8 mouse cellular contexts compared by ENCODE assay signal in the genomic region with DNA sequence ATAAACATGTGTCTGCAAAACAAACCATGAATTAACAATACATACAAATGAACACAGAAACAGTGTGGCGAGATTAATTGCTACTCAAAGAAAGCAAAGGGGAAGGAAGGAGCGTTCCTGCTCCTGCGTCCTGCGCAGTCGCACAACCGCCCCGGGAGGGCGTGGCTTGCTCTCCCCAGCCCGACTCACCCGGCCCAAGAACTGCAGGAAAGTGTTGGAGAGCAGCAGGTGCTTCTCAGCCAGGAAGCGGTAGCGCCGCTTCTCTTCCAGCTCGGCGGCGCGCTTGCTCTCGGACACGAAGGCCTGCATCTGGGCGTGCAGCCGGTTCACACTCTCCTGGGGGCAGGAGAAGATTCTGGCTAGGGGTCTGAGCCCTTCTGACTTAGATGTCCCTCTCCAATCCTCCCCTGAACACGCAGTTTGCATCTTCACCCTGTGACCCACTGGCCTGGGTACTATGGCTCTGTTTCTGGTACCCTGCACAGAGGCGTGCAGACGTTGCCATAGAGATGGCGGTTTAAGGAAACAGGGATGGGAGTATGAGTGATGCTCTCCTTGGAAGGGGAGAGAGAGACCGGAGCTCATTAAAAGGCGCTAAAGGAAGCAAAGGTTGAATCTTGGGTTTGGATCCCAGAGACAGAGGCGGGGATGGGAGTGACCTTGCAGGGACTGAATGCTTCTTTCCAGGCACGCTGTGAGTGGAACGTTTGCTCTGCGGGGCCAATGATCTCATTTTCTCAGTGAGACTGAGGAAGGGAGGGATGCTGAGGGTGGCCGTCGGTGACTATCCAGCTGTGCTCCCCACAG. TPM values are rescaled to one million over a fixed set of nuclear protein-coding genes. Genes with fewer than 3 reads are reported as not detected.
DNase-seq lines count a peak whose midpoint lies in the region; ATAC-seq and TF ChIP-seq lines count a peak whose summit lies in the region.

No protein-coding gene starts in this region.

- ATAC-seq in embryonic facial prominence, embryonic 14.5 days (ENCODE audit: low read depth), result peak; percentile 72
- ATAC-seq in heart, embryonic 13.5 days (ENCODE audit: extremely low read depth, insufficient number of reproducible peaks, low FRiP score, low TSS enrichment), result no peak; the same call in 1 of the 2 replicates
- no peak for ATAC-seq in kidney, postnatal 0 days (replicated peaks; ENCODE audit: low FRiP score, low read depth)

- peaks cover 3% of the 10 kb centered on the region; the same call in 1 of the 2 replicates for H3K4me1 ChIP-seq in embryonic facial prominence, embryonic 14.5 days (ENCODE audit: control insufficient read depth, insufficient read depth, low read length)
- H3K4me1 ChIP-seq in heart, embryonic 13.5 days, result peaks cover 10% of the 10 kb centered on the region
- no peaks in the 10 kb centered on the region; the same call in 1 of the 2 replicates for H3K4me1 ChIP-seq in kidney, postnatal 0 days (replicated peaks; ENCODE audit: insufficient read depth, low read length)

- no peaks in the 10 kb centered on the region for H3K36me3 ChIP-seq in embryonic facial prominence, embryonic 14.5 days (ENCODE audit: control insufficient read depth, insufficient read depth, low read length)
- no peaks in the 10 kb centered on the region for H3K36me3 ChIP-seq in heart, embryonic 13.5 days
- no peaks in the 10 kb centered on the region for H3K36me3 ChIP-seq in kidney, postnatal 0 days (ENCODE audit: insufficient read depth, low read length)

- peak overlapping the region; percentile 15; the same call in 1 of the 2 replicates for H3K9ac ChIP-seq in embryonic facial prominence, embryonic 14.5 days (ENCODE audit: low read depth, low read length)
- peak overlapping the region; percentile 79 for H3K9ac ChIP-seq in heart, embryonic 13.5 days
- no peak overlapping the region for H3K9ac ChIP-seq in kidney, postnatal 0 days (ENCODE audit: low read depth, low read length)

- H3K9me3 ChIP-seq in embryonic facial prominence, embryonic 14.5 days (ENCODE audit: control insufficient read depth, low read length), result no peaks in the 10 kb centered on the region
- no peaks in the 10 kb centered on the region for H3K9me3 ChIP-seq in heart, embryonic 13.5 days
- H3K9me3 ChIP-seq in kidney, postnatal 0 days (replicated peaks; ENCODE audit: low read length), result no peaks in the 10 kb centered on the region

- TF ChIP-seq CTCF in kidney, postnatal 0 days (IDR thresholded peaks at IDR 0.05; ENCODE audit: low read depth), result peak; percentile 14; the same call in 1 of the 2 replicates

- DNase-seq in CD4-positive helper T cell, adult 2 months (ENCODE audit: low read depth, low spot score), result peak; percentile 91
- DNase-seq in NIH3T3 (ENCODE audit: low read depth), result peak; percentile 27
- peak; percentile 85 for DNase-seq in embryonic facial prominence, embryonic 14.5 days (ENCODE audit: low spot score)
- DNase-seq in kidney, postnatal 0 days (ENCODE audit: low spot score), result peak; percentile 73
- peak; percentile 86 for DNase-seq in lung, postnatal 10 days
- DNase-seq in ovary, postnatal 36 days (ENCODE audit: low spot score), result peak; percentile 79
- DNase-seq in urinary bladder, postnatal 36 days (ENCODE audit: low spot score in 2 of 2), result peak; percentile 65 to 84

- peaks cover 16% of the 10 kb centered on the region for H3K27me3 ChIP-seq in embryonic facial prominence, embryonic 14.5 days (replicated peaks; ENCODE audit: control insufficient read depth, insufficient read depth, low read length)
- peaks cover 52% of the 10 kb centered on the region for H3K27me3 ChIP-seq in heart, embryonic 13.5 days (replicated peaks)
- no peaks in the 10 kb centered on the region for H3K27me3 ChIP-seq in kidney, postnatal 0 days (ENCODE audit: insufficient read depth, low read length)

- no peak overlapping the region for H3K27ac ChIP-seq in embryonic facial prominence, embryonic 14.5 days (replicated peaks; ENCODE audit: low read depth, low read length)
- no peak overlapping the region; the same call in 1 of the 2 replicates for H3K27ac ChIP-seq in heart, embryonic 13.5 days (replicated peaks)
- no peak overlapping the region for H3K27ac ChIP-seq in kidney, postnatal 0 days

- H3K4me3 ChIP-seq in embryonic facial prominence, embryonic 14.5 days (ENCODE audit: low read depth, low read length), result peak overlapping the region; percentile 32
- H3K4me3 ChIP-seq in heart, embryonic 13.5 days, result peak overlapping the region; percentile 46
- H3K4me3 ChIP-seq in kidney, postnatal 0 days (replicated peaks; ENCODE audit: low read depth, low read length), result 0 out of 2 replicates have a peak overlapping the region, but pooled peaks have one; percentile 4

- H3K4me2 ChIP-seq in embryonic facial prominence, embryonic 14.5 days (ENCODE audit: low read depth, low read length), result peak overlapping the region; percentile 56
- H3K4me2 ChIP-seq in heart, embryonic 13.5 days, result peak overlapping the region; percentile 78
- peak overlapping the region; percentile 53 for H3K4me2 ChIP-seq in kidney, postnatal 0 days (ENCODE audit: low read length)

- WGBS in embryonic facial prominence, embryonic 14.5 days, result 3% methylated on average over 20 of the region's 33 CpGs
- 2% methylated on average over 33 of the region's 33 CpGs for WGBS in heart, embryonic 13.5 days
- 1% methylated on average over 33 of the region's 33 CpGs for WGBS in kidney, postnatal 0 days

RNA-seq across cellular contexts. Expression of a gene that starts 14.8 kb away (rescaled TPM):
- polyA plus RNA-seq in embryonic facial prominence, embryonic 14.5 days (2014; fragmentation: Nextera tagmentation; extraction: Ambion mirVana), result 5.6 and 6.9 TPM in 2 replicates
- 10.6 and 12.4 TPM in 2 replicates for polyA plus RNA-seq in heart, embryonic 13.5 days (2015; fragmentation: Nextera tagmentation; extraction: Ambion mirVana)
- polyA plus RNA-seq in kidney, postnatal 0 days (2015; fragmentation: Nextera tagmentation; extraction: Ambion mirVana), result 23.9 and 25.0 TPM in 2 replicates

RNA-seq across cellular contexts. Expression of a gene that starts 16.0 kb away (rescaled TPM):
- polyA plus RNA-seq in embryonic facial prominence, embryonic 14.5 days (2014; fragmentation: Nextera tagmentation; extraction: Ambion mirVana), result 0.28 and 0.29 TPM in 2 replicates
- polyA plus RNA-seq in heart, embryonic 13.5 days (2015; fragmentation: Nextera tagmentation; extraction: Ambion mirVana), result 0.27 and 0.34 TPM in 2 replicates
- polyA plus RNA-seq in kidney, postnatal 0 days (2015; fragmentation: Nextera tagmentation; extraction: Ambion mirVana), result 0.23 TPM in 1 of 2 replicates, not detected in the other

RNA-seq across cellular contexts. Expression of a gene that starts 41.3 kb away (rescaled TPM):
- polyA plus RNA-seq in embryonic facial prominence, embryonic 14.5 days (2014; fragmentation: Nextera tagmentation; extraction: Ambion mirVana), result 1.1 TPM in 2 replicates
- polyA plus RNA-seq in heart, embryonic 13.5 days (2015; fragmentation: Nextera tagmentation; extraction: Ambion mirVana), result 0.35 and 0.78 TPM in 2 replicates
- 0.33 and 0.42 TPM in 2 replicates for polyA plus RNA-seq in kidney, postnatal 0 days (2015; fragmentation: Nextera tagmentation; extraction: Ambion mirVana)

RNA-seq across cellular contexts. Expression of a gene that starts 41.5 kb away (rescaled TPM):
- polyA plus RNA-seq in embryonic facial prominence, embryonic 14.5 days (2014; fragmentation: Nextera tagmentation; extraction: Ambion mirVana), result 18.1 and 21.3 TPM in 2 replicates
- polyA plus RNA-seq in heart, embryonic 13.5 days (2015; fragmentation: Nextera tagmentation; extraction: Ambion mirVana), result 32.4 and 33.4 TPM in 2 replicates
- polyA plus RNA-seq in kidney, postnatal 0 days (2015; fragmentation: Nextera tagmentation; extraction: Ambion mirVana), result 31.8 and 35.6 TPM in 2 replicates

RNA-seq across cellular contexts. Expression of a gene that starts 57.7 kb away (rescaled TPM):
- polyA plus RNA-seq in embryonic facial prominence, embryonic 14.5 days (2014; fragmentation: Nextera tagmentation; extraction: Ambion mirVana), result 13.3 and 14.6 TPM in 2 replicates
- 12.2 and 12.7 TPM in 2 replicates for polyA plus RNA-seq in heart, embryonic 13.5 days (2015; fragmentation: Nextera tagmentation; extraction: Ambion mirVana)
- polyA plus RNA-seq in kidney, postnatal 0 days (2015; fragmentation: Nextera tagmentation; extraction: Ambion mirVana), result 10.7 and 12.2 TPM in 2 replicates

Comparison
In these comparisons a context has a peak if more than half of its experiments do, and no peak if none do; other contexts are left out.
1. DNase-seq: peak in every context shown above with its lines; median percentile 91 in CD4-positive helper T cell, adult 2 months; 86 in lung, postnatal 10 days; 85 in embryonic facial prominence, embryonic 14.5 days; 79 in ovary, postnatal 36 days; 74 in urinary bladder, postnatal 36 days; 73 in kidney, postnatal 0 days; 27 in NIH3T3.